ENCODE assay signal across 20 mouse cellular contexts in genomic region chr5:65897731-65898130, GRCm38 (mm10). TPM values are rescaled to one million over a fixed set of nuclear protein-coding genes. Genes with fewer than 3 reads are reported as not detected.
"Had no signal": no experiment of that assay in that cellular context is flagged by ENCODE, and none has a peak within 500 bp of the region (broad histone marks: within the 10 kb centered on the region; RNA-seq: fewer than 3 reads in every experiment).

No protein-coding gene starts in this region.

- ATAC-seq: lung, postnatal 0 days; midbrain, embryonic 15.5 days had no signal

- H3K4me1 ChIP-seq: midbrain, embryonic 15.5 days had no signal

- H3K27me3 ChIP-seq: kidney, embryonic 15.5 days; liver, embryonic 15.5 days; midbrain, embryonic 15.5 days; neural tube, embryonic 13.5 days had no signal

- H3K27ac ChIP-seq: kidney, embryonic 15.5 days; liver, embryonic 15.5 days; midbrain, embryonic 15.5 days; neural tube, embryonic 13.5 days had no signal

- DNase-seq: kidney, adult 2 months; kidney, postnatal 14 days; left cerebral cortex, postnatal 4 days; lung, adult 2 months; lung, postnatal 36 days; retina, postnatal 1 day; right cerebral cortex, postnatal 4 days; thymus, postnatal 14 days had no signal

- H3K4me3 ChIP-seq: kidney, embryonic 15.5 days; liver, embryonic 15.5 days; midbrain, embryonic 15.5 days; neural tube, embryonic 13.5 days had no signal

- H3K36me3 ChIP-seq: kidney, embryonic 15.5 days; liver, embryonic 15.5 days; midbrain, embryonic 15.5 days; neural tube, embryonic 13.5 days had no signal

RNA-seq across cellular contexts. Expression of gene Chrna9, which starts 37.0 kb away (rescaled TPM):
- total RNA-seq: layer of hippocampus, adult 8-10 months; layer of hippocampus, postnatal 14 days; left cerebral cortex, adult 18-20 months; left cerebral cortex, postnatal 10 days; left cerebral cortex, postnatal 4 days; megakaryocyte progenitor cell, adult 5-6 weeks; monocyte, adult 5-6 weeks had no signal
- polyA plus RNA-seq: kidney, adult 2 months; liver, embryonic 11.5 days; liver, embryonic 15.5 days; lung, postnatal 0 days; midbrain, embryonic 15.5 days; neural tube, embryonic 13.5 days had no signal
